Mouse (Mus musculus) G1E (cell line): ENCODE results near the gene Snrk.

ENCODE experiments used
- CTCF ChIP-seq: IDR thresholded peaks from 2 replicates; pipeline ENCODE4 v1.5.1; 2012; ENCODE audit warnings: low read depth, low read length, inconsistent platforms, mixed read lengths
- GATA1 ChIP-seq: IDR thresholded peaks from 2 replicates; pipeline ENCODE4 v1.6.1; 2012; ENCODE audit warnings: borderline replicate concordance, low read length, inconsistent platforms, mixed read lengths
- GATA2 ChIP-seq: IDR thresholded peaks from 2 replicates; pipeline ENCODE4 v1.6.1; 2012; ENCODE audit warnings: low read depth, low read length, inconsistent platforms, borderline replicate concordance
- POLR2AphosphoS5 ChIP-seq: IDR thresholded peaks from 2 replicates; pipeline ENCODE4 v1.6.1; 2012; ENCODE audit warnings: low read depth, low read length, inconsistent platforms; ENCODE audit not compliant: insufficient replicate concordance
- TAL1 ChIP-seq: conservative IDR thresholded peaks from 2 replicates; pipeline ENCODE4 v1.6.1; 2012; ENCODE audit warnings: low read depth, low read length, inconsistent platforms, mixed read lengths

DNA sequence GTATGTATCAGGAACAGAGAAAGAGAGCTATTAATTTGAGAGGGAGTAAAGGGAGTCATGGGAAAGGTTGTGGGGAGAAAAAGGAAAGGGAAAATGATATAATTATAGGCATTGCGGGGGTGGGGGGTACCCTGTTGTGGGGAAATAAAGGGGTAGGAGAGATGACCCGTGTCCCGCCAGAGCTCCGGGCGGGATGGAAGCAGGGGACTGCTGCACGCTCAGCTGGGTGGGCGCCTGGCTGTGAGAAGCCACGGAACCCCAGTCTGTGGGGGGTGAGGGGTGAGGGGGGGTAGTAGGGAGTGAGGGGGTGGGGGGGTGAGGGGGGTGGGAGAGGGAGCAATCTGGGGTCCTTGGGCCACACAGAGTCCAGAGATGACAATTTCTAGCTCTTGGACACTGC, 9.7 kb downstream of the Snrk start:
- no peak for TF ChIP-seq CTCF
- TF ChIP-seq TAL1, result no peak
- no peak for TF ChIP-seq GATA1
- TF ChIP-seq POLR2AphosphoS5, result no peak
- no peak for TF ChIP-seq GATA2
